Mouse (Mus musculus): ENCODE data around the gene Dnah7b.
"Not testable (repeated sequence)": the region's sequence is repeated elsewhere in the genome, so short reads cannot be mapped to it uniquely, and the experiment has no call there.

DNA sequence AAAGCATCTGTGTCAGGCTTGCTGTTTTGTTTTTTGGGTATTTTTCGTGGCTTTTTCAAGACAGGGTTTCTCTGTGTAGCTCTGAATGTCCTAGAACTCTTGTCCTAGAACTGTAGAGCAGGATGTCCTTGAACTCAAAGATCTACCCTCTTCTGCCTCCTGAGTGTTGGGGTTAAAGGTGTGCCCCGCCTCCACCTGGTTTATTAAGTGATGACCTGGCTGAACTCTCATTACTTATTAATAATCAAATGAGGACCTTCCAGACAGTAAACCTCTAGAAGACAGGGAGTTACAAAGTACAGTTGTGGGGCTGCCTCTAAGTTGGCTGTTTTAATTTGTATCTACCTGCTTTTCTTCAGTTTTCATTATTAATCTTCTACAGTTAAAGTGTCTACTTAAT is 202.7 kb downstream of the Dnah7b start:
- not testable (repeated sequence) for TF ChIP-seq POLR2A (IDR thresholded peaks at IDR 0.05; ENCODE audit: low read depth, low read length); CTCF (IDR thresholded peaks at IDR 0.05; ENCODE audit: extremely low read depth, insufficient read length, insufficient replicate concordance, low read depth, low read length)

Measured in small intestine, adult 2 months (tissue).